Comparison of ENCODE assay signal across 7 mouse cellular contexts in the genomic region with DNA sequence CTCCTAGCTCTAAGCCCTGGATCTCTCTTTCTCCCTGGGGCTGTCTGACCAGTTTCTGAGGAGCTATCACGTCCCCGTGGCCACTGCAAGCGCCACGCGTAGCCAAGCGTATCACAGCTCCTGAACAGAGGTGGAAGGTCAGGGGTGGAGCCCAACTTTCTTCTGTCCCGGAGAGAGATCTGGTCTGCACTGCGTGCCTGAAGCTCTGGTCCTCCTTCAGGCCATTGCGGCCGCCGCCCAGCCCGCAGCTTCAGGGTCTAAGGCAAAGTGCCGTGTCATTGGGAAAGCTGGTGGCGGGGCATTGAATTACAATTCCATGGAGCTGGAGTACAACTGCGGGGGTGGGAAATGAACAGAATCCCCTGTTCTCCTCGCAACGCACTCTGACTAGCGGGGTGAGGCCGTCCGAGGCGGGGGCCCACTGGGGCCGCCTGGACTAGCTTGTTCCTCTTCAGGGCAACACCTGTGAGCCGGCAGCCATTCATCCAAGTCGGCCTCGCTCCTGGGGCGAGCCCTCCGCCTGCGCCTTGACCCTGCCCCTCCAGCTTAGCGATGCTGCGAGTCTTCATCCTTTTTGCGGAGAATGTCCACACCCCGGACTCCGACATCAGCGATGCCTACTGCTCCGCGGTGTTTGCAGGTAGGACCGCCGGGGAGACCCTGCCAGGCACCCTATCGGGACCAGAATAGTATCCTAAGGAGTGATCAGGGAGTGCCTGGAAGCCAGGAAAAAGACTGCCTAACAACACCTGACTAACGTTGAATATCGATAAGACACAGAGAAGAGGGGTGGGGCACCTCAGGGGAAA. TPM values are rescaled to one million over a fixed set of nuclear protein-coding genes. Genes with fewer than 3 reads are reported as not detected.
A peak's percentile ranks its signal among the peaks of the same experiment; 100 is the strongest.
DNase-seq lines count a peak whose midpoint lies in the region; ATAC-seq and TF ChIP-seq lines count a peak whose summit lies in the region.

A gene (plus strand): TSS at position 228 of the 809 bp plus-strand sequence.

- peak within 1 kb of the TSS; percentile 78 for H3K4me2 ChIP-seq in forebrain, postnatal 0 days (ENCODE audit: low read depth)
- peak within 1 kb of the TSS; percentile 66 for H3K4me2 ChIP-seq in limb, embryonic 11.5 days (ENCODE audit: low read depth, severe bottlenecking)
- peak within 1 kb of the TSS; percentile 91 for H3K4me2 ChIP-seq in midbrain, postnatal 0 days (ENCODE audit: low read depth, low read length, poor library complexity, severe bottlenecking)

- no peaks in the 10 kb centered on the region for H3K9me3 ChIP-seq in forebrain, postnatal 0 days (ENCODE audit: low read length)
- H3K9me3 ChIP-seq in limb, embryonic 11.5 days (ENCODE audit: control insufficient read depth, low read length): no peaks in the 10 kb centered on the region
- no peaks in the 10 kb centered on the region for H3K9me3 ChIP-seq in midbrain, postnatal 0 days (ENCODE audit: low read length)

- no peak within 1 kb of the TSS for H3K27ac ChIP-seq in forebrain, postnatal 0 days (ENCODE audit: low read depth, low read length)
- H3K27ac ChIP-seq in limb, embryonic 11.5 days (replicated peaks; ENCODE audit: low read depth, low read length): no peak within 1 kb of the TSS
- no peak within 1 kb of the TSS for H3K27ac ChIP-seq in midbrain, postnatal 0 days (ENCODE audit: low read depth, low read length)

- H3K9ac ChIP-seq in forebrain, postnatal 0 days: peak within 1 kb of the TSS; percentile 51
- peak within 1 kb of the TSS; percentile 18 for H3K9ac ChIP-seq in limb, embryonic 11.5 days (ENCODE audit: low read length)
- peak within 1 kb of the TSS; percentile 48 for H3K9ac ChIP-seq in midbrain, postnatal 0 days (replicated peaks; ENCODE audit: low read length, poor library complexity, severe bottlenecking)

- H3K4me3 ChIP-seq in forebrain, postnatal 0 days (ENCODE audit: low read depth, low read length): peak within 1 kb of the TSS; percentile 43
- peak within 1 kb of the TSS; percentile 29 for H3K4me3 ChIP-seq in limb, embryonic 11.5 days (ENCODE audit: low read depth, low read length)
- H3K4me3 ChIP-seq in midbrain, postnatal 0 days (ENCODE audit: low read depth, low read length): peak within 1 kb of the TSS; percentile 45

- peak; percentile 78 for ATAC-seq in forebrain, postnatal 0 days
- peak; percentile 29 to 62; a peak in 2 of 4 replicates for ATAC-seq in hematopoietic stem cell, adult 5-6 weeks (replicated peaks in 1 of 2; ENCODE audit: insufficient read depth in 1 of 2, low FRiP score in 2 of 2, low TSS enrichment in 1 of 2, low read depth in 1 of 2, poor library complexity in 2 of 2, severe bottlenecking in 2 of 2)
- ATAC-seq in limb, embryonic 11.5 days (ENCODE audit: insufficient number of reproducible peaks, low FRiP score, low TSS enrichment, low read depth): 0 out of 2 replicates have a peak, but pooled peaks have one; percentile 65
- peak; percentile 41; the same call in 1 of the 2 replicates for ATAC-seq in midbrain, postnatal 0 days (ENCODE audit: low FRiP score)
- ATAC-seq in inflammation-experienced regulatory T-cells, adult 6 months: no peak

- no peaks in the 10 kb centered on the region for H3K27me3 ChIP-seq in forebrain, postnatal 0 days (ENCODE audit: insufficient read depth, low read length)
- H3K27me3 ChIP-seq in limb, embryonic 11.5 days (ENCODE audit: control insufficient read depth, insufficient read depth, low read length): peaks cover 12% of the 10 kb centered on the region
- no peaks in the 10 kb centered on the region for H3K27me3 ChIP-seq in midbrain, postnatal 0 days (ENCODE audit: insufficient read depth, low read length)

- no peaks in the 10 kb centered on the region for H3K4me1 ChIP-seq in forebrain, postnatal 0 days (ENCODE audit: insufficient read depth)
- peaks cover 14% of the 10 kb centered on the region; the same call in 1 of the 2 replicates for H3K4me1 ChIP-seq in limb, embryonic 11.5 days (ENCODE audit: control insufficient read depth, insufficient read depth, low read length)
- H3K4me1 ChIP-seq in midbrain, postnatal 0 days (ENCODE audit: insufficient read depth, low read length): peaks cover 10% of the 10 kb centered on the region

- peak; percentile 50 for TF ChIP-seq CTCF in forebrain, postnatal 0 days (IDR thresholded peaks at IDR 0.05; ENCODE audit: low read depth)
- TF ChIP-seq CTCF in midbrain, postnatal 0 days (IDR thresholded peaks at IDR 0.05): peak; percentile 22; the same call in 1 of the 2 replicates

- under 1% methylated on average over 41 of the region's 41 CpGs for WGBS in forebrain, postnatal 0 days
- under 1% methylated on average over 41 of the region's 41 CpGs for WGBS in limb, embryonic 11.5 days
- WGBS in midbrain, postnatal 0 days: under 1% methylated on average over 41 of the region's 41 CpGs

- DNase-seq in ES-CJ7 (ENCODE audit: low read depth, low spot score): peak; percentile 52
- DNase-seq in adrenal gland, adult 2 months: peak; percentile 59
- peak; percentile 29 for DNase-seq in forebrain, postnatal 0 days
- peak; percentile 71 for DNase-seq in limb, embryonic 11.5 days (ENCODE audit: low spot score)
- DNase-seq in midbrain, postnatal 0 days (ENCODE audit: low spot score): peak; percentile 37

- H3K36me3 ChIP-seq in forebrain, postnatal 0 days (ENCODE audit: insufficient read depth): no peaks in the 10 kb centered on the region
- H3K36me3 ChIP-seq in limb, embryonic 11.5 days (ENCODE audit: control insufficient read depth, insufficient read depth, low read length): no peaks in the 10 kb centered on the region
- no peaks in the 10 kb centered on the region for H3K36me3 ChIP-seq in midbrain, postnatal 0 days (ENCODE audit: insufficient read depth, low read length)

RNA-seq across cellular contexts. Expression of the gene that starts here (rescaled TPM):
- 10 to 100 TPM; 54.4 to 64.2 TPM for total RNA-seq in adrenal gland, adult 2 months (2021)
- 21.3 and 31.0 TPM in 2 replicates for polyA plus RNA-seq in adrenal gland, adult 2 months (2012; rRNA removed)
- total RNA-seq in forebrain, postnatal 0 days (2014; rRNA removed): 1.0 and 1.3 TPM in 2 replicates
- 0.47 and 1.4 TPM in 2 replicates for polyA plus RNA-seq in forebrain, postnatal 0 days (2015; fragmentation: Nextera tagmentation; extraction: Ambion mirVana)
- total RNA-seq in hematopoietic stem cell, adult 5-6 weeks (2017): not detected in 2 replicates
- 16.7 and 17.9 TPM in 2 replicates for polyA plus RNA-seq in limb, embryonic 11.5 days (2014; fragmentation: Nextera tagmentation; extraction: Ambion mirVana)
- 1.4 and 1.8 TPM in 2 replicates for total RNA-seq in midbrain, postnatal 0 days (2014; rRNA removed)
- 1.7 and 2.0 TPM in 2 replicates for polyA plus RNA-seq in midbrain, postnatal 0 days (2015; fragmentation: Nextera tagmentation; extraction: Ambion mirVana)
- polyA plus RNA-seq in inflammation-experienced regulatory T-cells, adult 6 months (2017; shearing (Covaris generic)): not detected

Comparison
In these comparisons a context has a peak if more than half of its experiments do, and no peak if none do; other contexts are left out.
1. RNA of the gene that starts here (total RNA-seq): 54.4 to 64.2 TPM in adrenal gland, adult 2 months; 1.4 to 1.8 TPM in midbrain, postnatal 0 days, 1.0 to 1.3 TPM in forebrain, postnatal 0 days and not detected in hematopoietic stem cell, adult 5-6 weeks; every median in the first group is over 10 times any median in the second.
2. Peak in ATAC-seq in hematopoietic stem cell, adult 5-6 weeks; RNA of the gene not detected or under 1 TPM.
3. Peak in every context shown above with its lines, with median percentiles within 50 percentile points of each other: DNase-seq, H3K4me2 ChIP-seq, H3K4me3 ChIP-seq and H3K9ac ChIP-seq.